Mouse (Mus musculus) hindbrain, embryonic 13.5 days (tissue): ENCODE data around the gene H2-Oa. TPM values are rescaled to one million over a fixed set of nuclear protein-coding genes. Genes with fewer than 3 reads are reported as not detected.

Experiments used
- ATAC-seq: fragments of 200-750 bp; cut with Nextera tagmentation; 2 replicates; pipeline ENCODE4 v1.8.0; 2017; ENCODE audit warnings: moderate TSS enrichment; ENCODE audit not compliant: low FRiP score
- H3K27ac ChIP-seq: fragments of 300-500 bp; sonication (generic); 2 replicates; pipeline ENCODE4 v1.5.1; 2015; ENCODE audit warnings: inconsistent platforms, mild to moderate bottlenecking, moderate library complexity
- H3K27me3 ChIP-seq: fragments of 300-500 bp; sonication (generic); 2 replicates; pipeline ENCODE4 v1.6.1; 2015; ENCODE audit warnings: mild to moderate bottlenecking, inconsistent platforms
- H3K36me3 ChIP-seq: fragments of 300-500 bp; sonication (generic); 2 replicates; pipeline ENCODE4 v1.6.1; 2015; ENCODE audit warnings: mild to moderate bottlenecking, inconsistent platforms
- H3K4me1 ChIP-seq: fragments of 300-500 bp; sonication (generic); replicated peaks from 2 replicates; pipeline ENCODE4 v1.6.1; 2015; ENCODE audit warnings: inconsistent platforms
- H3K4me2 ChIP-seq: fragments of 300-500 bp; sonication (generic); 2 replicates; pipeline ENCODE4 v1.6.1; 2015; ENCODE audit warnings: inconsistent platforms, mild to moderate bottlenecking, moderate library complexity
- H3K4me3 ChIP-seq: fragments of 300-500 bp; sonication (generic); 2 replicates; pipeline ENCODE4 v1.5.1; 2015; ENCODE audit warnings: mild to moderate bottlenecking, inconsistent platforms
- H3K9ac ChIP-seq: fragments of 300-500 bp; sonication (generic); 2 replicates; pipeline ENCODE4 v1.6.1; 2015; ENCODE audit warnings: mild to moderate bottlenecking, inconsistent platforms
- H3K9me3 ChIP-seq: fragments of 300-500 bp; sonication (generic); 2 replicates; pipeline ENCODE4 v1.6.1; 2016; ENCODE audit warnings: inconsistent platforms
- WGBS: fragments of 180-500 bp; shearing (Covaris S2); methylation state at CpG from one replicate; pipeline ENCODE4 v1.1.7; 2015; 5-methylcytosine and 5-hydroxymethylcytosine counted together
- polyA plus RNA-seq: library from polyadenylated mRNA; unstranded; fragments of >200 nt; fragmentation: Nextera tagmentation; extraction: Ambion mirVana; gene quantifications from 2 replicates; pipeline ENCODE4 v1.2.1, GENCODE M21; 2015

H2-Oa gene
- 0.18 TPM in 1 of 2 replicates, not detected in the other for polyA plus RNA-seq

GRCm38 (mm10) chr17:34092197-34092875 is at the start of gene H2-Oa:
Gene H2-Oa (plus strand): TSS chr17:34092340.
- Histone ChIP-seq H3K4me3 (no peak within 1 kb of the TSS), H3K4me1 (no peaks in the 10 kb centered on the region), H3K27ac (no peak within 1 kb of the TSS), H3K36me3 (no peaks in the 10 kb centered on the region), H3K9me3 (no peaks in the 10 kb centered on the region), H3K27me3 (no peaks in the 10 kb centered on the region), H3K9ac (no peak within 1 kb of the TSS), H3K4me2 (no peak within 1 kb of the TSS)
- 47% methylated on average over 11 of the region's 11 CpGs for WGBS
- ATAC-seq, result no peak

DNA sequence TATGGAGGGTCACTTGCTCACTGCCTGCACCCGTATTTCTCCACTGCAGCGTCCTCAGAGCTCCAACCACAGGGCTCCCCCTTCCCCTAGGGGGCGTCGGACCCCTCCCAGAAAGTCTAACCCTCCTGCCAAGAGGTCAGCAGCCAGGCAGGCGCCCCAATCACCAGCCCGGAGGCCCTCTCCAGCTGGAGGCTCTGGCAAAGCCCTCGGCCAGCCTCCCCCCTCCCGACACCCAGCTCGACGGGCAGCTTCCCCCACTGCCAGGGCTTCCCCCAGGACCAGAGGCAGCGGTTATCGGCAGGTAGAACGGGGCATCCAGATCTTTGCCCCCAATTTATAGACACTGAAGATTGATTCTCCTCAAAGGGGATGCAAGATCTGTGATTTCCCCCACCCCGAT is 46.2 kb upstream of the H2-Oa start:
- ATAC-seq, result no peak
- Histone ChIP-seq H3K4me1 (peaks cover 12% of the 10 kb centered on the region), H3K4me2 (no peak overlapping the region), H3K36me3 (peaks cover 14% of the 10 kb centered on the region), H3K4me3 (no peak overlapping the region), H3K27ac (no peak overlapping the region), H3K9ac (no peak overlapping the region), H3K27me3 (0 out of 2 replicates have a peak, but pooled peaks cover 4% of the 10 kb centered on the region), H3K9me3 (peaks cover 12% of the 10 kb centered on the region; the same call in 1 of the 2 replicates)
- WGBS, result 84% methylated on average over 14 of the region's 14 CpGs

DNA sequence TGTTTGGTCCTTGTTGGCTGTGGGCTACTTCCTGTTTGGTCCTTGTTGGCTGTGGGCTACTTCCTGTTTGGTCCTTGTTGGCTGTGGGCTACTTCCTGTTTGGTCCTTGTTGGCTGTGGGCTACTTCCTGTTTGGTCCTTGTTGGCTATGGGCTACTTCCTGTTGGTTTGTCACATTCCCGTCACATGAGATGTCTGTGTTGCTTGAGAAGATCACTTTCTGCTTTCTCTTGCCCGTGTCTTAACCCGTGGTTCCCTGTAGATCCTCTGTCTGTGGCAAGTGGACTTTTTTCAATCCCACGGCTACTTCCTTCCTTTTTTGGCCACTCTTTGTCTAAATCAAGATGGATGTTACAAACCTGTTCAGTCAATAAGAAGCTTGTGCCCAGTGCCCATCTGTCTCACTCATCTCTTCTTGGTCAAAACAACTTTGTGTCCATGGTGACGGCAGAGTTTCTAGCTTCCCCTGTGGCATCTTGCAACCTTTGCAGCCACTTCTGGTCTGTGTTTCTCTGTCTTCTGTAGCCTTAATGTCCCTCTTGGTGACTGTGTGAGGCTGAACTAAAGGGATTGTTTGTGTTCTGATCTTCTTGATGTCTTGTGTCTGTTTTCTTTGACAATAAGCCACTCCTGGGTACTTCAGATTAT is 44.6 kb upstream of the H2-Oa start:
- Histone ChIP-seq H3K9ac (no peak overlapping the region), H3K4me3 (no peak overlapping the region), H3K27me3 (no peaks in the 10 kb centered on the region), H3K4me2 (no peak overlapping the region), H3K36me3 (peaks cover 26% of the 10 kb centered on the region), H3K4me1 (no peaks in the 10 kb centered on the region), H3K9me3 (peaks cover 12% of the 10 kb centered on the region; the same call in 1 of the 2 replicates), H3K27ac (no peak overlapping the region)
- ATAC-seq, result no peak
- whole genome bisulfite sequencing, result 94% methylated on average over 5 of the region's 5 CpGs

DNA sequence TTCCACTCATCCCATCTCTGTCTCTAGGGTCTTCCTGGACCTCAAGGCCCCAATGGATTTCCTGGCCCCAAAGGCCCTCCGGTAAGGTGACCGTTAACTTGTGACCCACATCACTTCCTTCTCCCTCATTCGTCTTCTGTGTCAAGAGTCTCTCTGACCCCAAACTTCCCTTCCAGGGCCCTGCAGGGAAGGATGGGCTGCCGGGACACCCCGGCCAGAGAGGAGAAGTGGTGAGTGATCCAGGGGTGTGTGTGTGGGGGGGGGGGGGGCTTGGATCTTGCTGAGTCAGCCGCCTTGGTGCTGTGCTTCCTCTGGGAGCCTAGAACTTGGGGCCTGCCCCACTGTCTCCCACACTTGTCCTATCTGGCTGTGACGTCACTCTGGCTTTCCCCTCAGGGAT is 34.9 kb upstream of the H2-Oa start:
- Histone ChIP-seq H3K36me3 (peaks cover 39% of the 10 kb centered on the region), H3K4me2 (no peak overlapping the region), H3K4me3 (no peak overlapping the region), H3K9ac (no peak overlapping the region), H3K27me3 (no peaks in the 10 kb centered on the region), H3K9me3 (no peaks in the 10 kb centered on the region), H3K27ac (no peak overlapping the region), H3K4me1 (no peaks in the 10 kb centered on the region)
- WGBS, result 79% methylated on average over 7 of the region's 7 CpGs
- ATAC-seq, result no peak

- H3K4me1 ChIP-seq, result no peaks in the 10 kb centered on the region
- ATAC-seq, result no peak
- no peak overlapping the region for H3K4me2 ChIP-seq
- no peaks in the 10 kb centered on the region for H3K9me3 ChIP-seq
- H3K4me3 ChIP-seq, result no peak overlapping the region
- 47% methylated on average over 3 of the region's 3 CpGs for WGBS
- H3K9ac ChIP-seq, result no peak overlapping the region
- peaks cover 17% of the 10 kb centered on the region; the same call in 1 of the 2 replicates for H3K36me3 ChIP-seq
- H3K27me3 ChIP-seq, result no peaks in the 10 kb centered on the region
- no peak overlapping the region for H3K27ac ChIP-seq
Observed at GRCm38 (mm10) chr17:34068864-34069263, 23.3 kb upstream of the H2-Oa start.

DNA sequence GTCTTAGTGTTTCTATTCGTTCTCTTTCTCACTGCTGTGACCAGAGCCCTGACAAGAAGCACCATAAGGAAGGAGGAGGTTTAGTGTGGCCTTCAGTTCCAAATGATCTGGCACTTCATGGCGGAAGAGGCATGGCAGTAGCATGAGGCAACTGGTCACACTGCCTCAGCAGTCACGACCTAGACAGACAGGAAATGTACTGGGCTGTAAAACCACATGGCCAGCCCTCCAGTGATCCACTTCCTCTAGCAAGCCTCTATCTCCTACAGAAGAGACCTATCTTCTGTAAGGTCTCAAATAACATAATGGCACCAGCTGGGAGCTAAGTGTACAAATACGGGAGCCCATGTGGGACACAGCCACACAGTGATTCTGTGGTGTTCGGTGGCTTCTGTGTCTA is 20.0 kb upstream of the H2-Oa start:
- no peaks in the 10 kb centered on the region; the same call in 1 of the 2 replicates for H3K4me1 ChIP-seq
- H3K36me3 ChIP-seq, result no peaks in the 10 kb centered on the region
- H3K4me3 ChIP-seq, result no peak overlapping the region
- no peak overlapping the region for H3K27ac ChIP-seq
- WGBS, result 80% methylated on average over 5 of the region's 5 CpGs
- no peak for ATAC-seq
- no peaks in the 10 kb centered on the region for H3K9me3 ChIP-seq
- no peak overlapping the region; the same call in 1 of the 2 replicates for H3K9ac ChIP-seq
- peaks cover 14% of the 10 kb centered on the region for H3K27me3 ChIP-seq
- H3K4me2 ChIP-seq, result no peak overlapping the region

GRCm38 (mm10) chr17:34075271-34075670 is 16.9 kb upstream of the H2-Oa start:
- Histone ChIP-seq H3K36me3 (no peaks in the 10 kb centered on the region), H3K9me3 (no peaks in the 10 kb centered on the region), H3K4me2 (no peak overlapping the region), H3K4me1 (no peaks in the 10 kb centered on the region; the same call in 1 of the 2 replicates), H3K27ac (no peak overlapping the region), H3K27me3 (peaks cover 18% of the 10 kb centered on the region), H3K4me3 (no peak overlapping the region), H3K9ac (no peak overlapping the region)
- 42% methylated on average over 7 of the region's 7 CpGs for WGBS
- no peak for ATAC-seq

DNA sequence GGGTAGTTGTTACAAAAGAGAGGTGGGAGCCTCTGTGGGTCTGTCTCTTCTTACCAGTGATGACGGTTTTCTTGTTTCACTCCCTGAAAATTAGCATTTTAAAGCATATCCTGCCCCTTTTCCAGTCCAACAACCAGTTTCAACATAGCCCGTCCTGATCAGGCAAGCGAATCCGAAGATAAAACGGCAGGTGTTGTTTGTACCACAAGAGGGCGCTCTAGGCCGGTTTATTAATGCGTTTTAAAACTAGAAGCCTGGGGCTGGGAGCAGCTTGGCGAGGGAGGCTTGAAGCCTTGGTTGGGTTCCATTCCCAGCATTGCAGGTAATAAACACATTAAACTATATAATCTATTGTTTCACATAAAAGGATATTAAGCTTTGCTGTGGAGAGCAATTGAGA is 14.6 kb upstream of the H2-Oa start:
- no peak for ATAC-seq
- no peak overlapping the region for H3K9ac ChIP-seq
- no peak overlapping the region for H3K4me2 ChIP-seq
- 1% methylated on average over 9 of the region's 9 CpGs for WGBS
- no peaks in the 10 kb centered on the region for H3K36me3 ChIP-seq
- no peak overlapping the region for H3K4me3 ChIP-seq
- no peak overlapping the region for H3K27ac ChIP-seq
- H3K4me1 ChIP-seq, result no peaks in the 10 kb centered on the region; the same call in 1 of the 2 replicates
- H3K27me3 ChIP-seq, result peaks cover 18% of the 10 kb centered on the region
- no peaks in the 10 kb centered on the region for H3K9me3 ChIP-seq

DNA sequence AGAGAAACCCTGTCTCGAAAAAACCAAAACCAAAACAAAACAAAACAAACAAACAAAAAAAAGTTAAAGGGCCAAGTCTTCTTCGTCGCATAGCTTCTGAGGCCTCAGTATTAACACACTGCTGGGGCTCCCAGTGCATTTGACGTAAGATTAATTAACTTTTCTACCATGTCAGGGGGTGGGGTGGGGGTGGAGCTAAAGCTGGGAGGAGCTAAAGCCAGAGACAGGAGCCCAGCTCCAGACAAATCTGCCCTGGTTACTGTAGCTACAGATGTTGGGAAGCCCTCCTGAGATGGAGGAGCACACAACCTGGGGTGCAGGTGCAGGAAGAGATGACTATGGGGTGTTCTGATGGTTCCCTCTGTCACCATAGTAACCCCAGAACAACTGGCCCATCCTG is 14.0 kb upstream of the H2-Oa start:
- Histone ChIP-seq H3K27ac (no peak overlapping the region), H3K27me3 (peaks cover 18% of the 10 kb centered on the region), H3K9ac (no peak overlapping the region), H3K4me1 (peaks cover 4% of the 10 kb centered on the region), H3K36me3 (no peaks in the 10 kb centered on the region), H3K4me2 (no peak overlapping the region), H3K9me3 (no peaks in the 10 kb centered on the region), H3K4me3 (no peak overlapping the region)
- WGBS, result 53% methylated on average over 4 of the region's 4 CpGs
- no peak for ATAC-seq

DNA sequence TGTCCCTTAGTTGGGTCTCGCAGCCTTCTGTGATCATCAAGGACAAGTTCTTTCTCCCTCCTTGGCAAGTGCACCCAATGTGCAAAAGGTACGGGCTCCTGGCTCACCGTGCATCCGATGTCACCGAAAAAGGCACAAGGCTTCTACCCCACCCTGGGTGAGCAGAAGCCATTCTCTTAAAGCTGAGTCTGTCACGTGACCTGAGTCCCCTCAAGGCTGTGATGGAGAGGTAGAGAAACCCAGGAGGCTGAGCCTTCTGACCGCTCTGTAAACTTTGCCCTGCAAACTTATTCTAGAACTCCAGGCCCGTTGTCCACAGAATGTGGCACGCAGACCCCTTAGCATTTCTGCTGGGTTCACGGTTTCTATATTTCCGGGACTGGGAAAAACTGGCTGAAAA is 13.1 kb upstream of the H2-Oa start:
- H3K4me3 ChIP-seq, result no peak overlapping the region
- peaks cover 18% of the 10 kb centered on the region for H3K27me3 ChIP-seq
- 91% methylated on average over 11 of the region's 11 CpGs for WGBS
- no peaks in the 10 kb centered on the region for H3K9me3 ChIP-seq
- no peak for ATAC-seq
- H3K4me2 ChIP-seq, result no peak overlapping the region
- H3K4me1 ChIP-seq, result peaks cover 6% of the 10 kb centered on the region
- H3K27ac ChIP-seq, result no peak overlapping the region
- no peaks in the 10 kb centered on the region for H3K36me3 ChIP-seq
- H3K9ac ChIP-seq, result no peak overlapping the region

DNA sequence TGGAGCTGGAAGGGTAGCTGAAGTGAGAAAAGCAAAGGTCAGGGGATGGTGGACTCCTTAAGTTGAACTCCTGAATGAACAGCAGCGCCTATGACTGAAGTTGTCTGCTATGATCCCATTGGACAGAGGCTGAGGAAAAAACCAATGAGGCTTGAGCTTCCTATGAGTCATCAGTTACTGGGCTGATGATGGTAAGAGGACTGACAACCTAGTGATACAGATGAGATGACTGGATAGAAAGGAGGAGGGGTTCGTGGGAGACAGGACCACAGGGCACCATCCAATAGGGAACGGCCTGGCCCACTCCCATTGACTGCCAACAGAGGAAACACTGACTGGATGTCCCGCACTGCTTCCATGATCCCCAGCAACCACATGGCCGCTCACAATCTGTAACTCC is 12.5 kb upstream of the H2-Oa start:
- H3K9me3 ChIP-seq, result no peaks in the 10 kb centered on the region
- peak; percentile 75 for ATAC-seq
- no peak overlapping the region for H3K4me3 ChIP-seq
- no peak overlapping the region for H3K27ac ChIP-seq
- H3K9ac ChIP-seq, result no peak overlapping the region
- WGBS, result 17% methylated on average over 5 of the region's 5 CpGs
- no peak overlapping the region for H3K4me2 ChIP-seq
- peaks cover 18% of the 10 kb centered on the region for H3K27me3 ChIP-seq
- no peaks in the 10 kb centered on the region for H3K36me3 ChIP-seq
- peaks cover 6% of the 10 kb centered on the region for H3K4me1 ChIP-seq

DNA sequence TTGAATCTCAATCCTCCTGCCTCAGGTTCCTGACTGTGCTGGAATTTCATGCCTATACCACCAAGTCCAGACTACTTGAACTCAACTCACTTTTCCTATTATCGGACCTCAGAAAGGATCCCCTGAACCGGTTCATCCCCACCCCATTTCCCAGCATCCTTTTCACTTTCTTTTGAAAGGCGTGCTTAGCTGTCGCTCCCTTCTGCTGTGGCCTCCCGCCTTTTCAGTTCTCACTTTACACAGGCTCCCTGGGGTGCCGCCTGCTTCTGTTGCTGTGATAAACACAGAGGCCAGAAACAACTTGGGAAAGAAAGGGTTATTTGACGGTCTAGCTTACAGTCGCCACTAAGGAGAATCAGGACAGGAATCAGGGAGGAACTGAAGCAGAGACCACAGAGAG is 9.0 kb upstream of the H2-Oa start:
- no peaks in the 10 kb centered on the region for H3K36me3 ChIP-seq
- H3K9ac ChIP-seq, result no peak overlapping the region
- H3K4me1 ChIP-seq, result peaks cover 6% of the 10 kb centered on the region; the same call in 1 of the 2 replicates
- no peak overlapping the region for H3K4me3 ChIP-seq
- H3K9me3 ChIP-seq, result no peaks in the 10 kb centered on the region
- H3K27me3 ChIP-seq, result no peaks in the 10 kb centered on the region
- 2% methylated on average over 8 of the region's 8 CpGs for WGBS
- H3K27ac ChIP-seq, result no peak overlapping the region
- no peak for ATAC-seq
- 0 out of 2 replicates have a peak overlapping the region, but pooled peaks have one; percentile 13 for H3K4me2 ChIP-seq

DNA sequence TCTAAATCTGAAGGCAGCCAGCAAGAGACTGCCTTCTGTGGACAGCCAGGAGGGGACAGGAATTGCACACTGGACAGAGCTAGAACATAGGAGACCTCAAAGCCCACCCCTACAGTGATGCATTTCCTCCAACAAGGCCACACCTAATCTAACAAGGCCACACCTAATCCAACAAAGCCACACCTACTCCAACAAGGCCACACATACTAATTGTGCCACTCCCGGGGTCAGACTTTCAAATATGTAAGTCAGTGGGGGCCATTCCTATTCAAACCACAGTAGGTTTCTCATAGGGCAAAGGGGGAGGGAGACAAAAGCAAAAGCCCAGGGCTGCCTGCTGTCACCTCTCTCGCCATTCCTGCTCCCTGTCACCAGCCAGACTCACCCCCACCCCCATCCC is 4.8 kb upstream of the H2-Oa start:
- no peak overlapping the region for H3K4me3 ChIP-seq
- H3K9me3 ChIP-seq, result no peaks in the 10 kb centered on the region
- no peaks in the 10 kb centered on the region for H3K36me3 ChIP-seq
- WGBS, result 57% methylated on average over 2 of the region's 2 CpGs
- H3K4me1 ChIP-seq, result peaks cover 6% of the 10 kb centered on the region; the same call in 1 of the 2 replicates
- no peak overlapping the region for H3K9ac ChIP-seq
- no peaks in the 10 kb centered on the region for H3K27me3 ChIP-seq
- no peak for ATAC-seq
- H3K27ac ChIP-seq, result no peak overlapping the region
- no peak overlapping the region for H3K4me2 ChIP-seq
